Mouse (Mus musculus): ENCODE measurements around the gene Shisa4.

Shisa4 gene

DNA sequence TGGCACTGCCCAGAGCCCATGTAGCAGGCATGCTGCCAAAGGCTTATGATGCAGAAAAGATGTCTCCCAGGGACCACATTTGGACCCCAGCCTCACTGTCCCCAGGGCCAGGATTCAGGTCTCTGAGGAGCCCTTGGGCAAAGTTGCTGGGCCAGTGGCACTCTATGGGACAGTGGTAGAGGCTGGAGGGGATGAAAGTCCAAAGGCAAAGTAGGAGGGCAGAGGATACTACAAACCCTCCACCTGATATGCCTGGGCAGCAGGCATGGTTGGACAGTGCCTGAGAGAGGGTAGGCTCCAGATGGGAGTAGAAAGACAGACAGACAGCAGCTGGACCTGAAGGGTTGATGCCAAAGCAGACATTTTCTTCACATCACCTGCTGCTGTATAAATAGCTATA, 8.7 kb downstream of the Shisa4 start:
- no peak for DNase-seq (ENCODE audit: low spot score)

DNA sequence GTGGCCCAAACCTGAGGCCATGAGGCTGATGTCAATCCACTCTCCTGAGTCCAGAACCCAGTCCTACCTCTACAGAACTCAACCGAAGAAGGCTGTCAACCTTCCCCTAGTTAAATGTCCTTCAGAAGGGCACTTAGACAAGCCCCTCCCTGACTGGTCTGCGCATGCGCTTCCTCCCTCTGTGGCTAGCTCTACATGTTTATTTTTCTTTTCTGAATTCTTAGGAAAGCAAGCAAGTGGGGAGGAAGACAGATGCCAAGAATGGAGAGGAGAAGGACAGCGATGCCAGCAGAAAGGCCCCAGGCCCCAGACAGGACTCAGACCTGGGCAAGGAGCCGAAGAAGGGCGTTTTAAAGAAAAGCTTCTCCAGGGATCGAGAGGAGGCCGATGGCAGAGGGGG, 11.6 kb downstream of the Shisa4 start:
- no peak for DNase-seq (ENCODE audit: low spot score)

DNA sequence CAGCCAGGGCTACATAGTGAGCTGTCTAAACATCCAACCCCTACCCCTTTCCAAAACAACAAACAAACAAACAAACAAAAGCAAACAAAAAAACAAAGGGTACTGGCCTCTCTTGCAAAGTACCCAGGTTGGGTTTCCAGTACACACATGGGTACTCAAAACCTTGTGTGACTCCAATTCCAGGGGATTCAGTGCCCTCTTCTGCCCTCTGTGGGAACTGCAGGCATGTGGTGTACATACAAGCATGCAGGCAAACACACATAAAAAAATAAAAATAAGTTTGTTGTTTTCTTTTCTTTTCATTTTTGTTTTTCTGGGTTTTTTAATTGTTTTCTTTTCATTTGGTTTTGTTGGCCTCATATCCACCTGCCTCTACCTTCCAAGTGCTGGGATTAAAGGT, 12.9 kb downstream of the Shisa4 start:
- no peak for DNase-seq (ENCODE audit: low spot score)

DNA sequence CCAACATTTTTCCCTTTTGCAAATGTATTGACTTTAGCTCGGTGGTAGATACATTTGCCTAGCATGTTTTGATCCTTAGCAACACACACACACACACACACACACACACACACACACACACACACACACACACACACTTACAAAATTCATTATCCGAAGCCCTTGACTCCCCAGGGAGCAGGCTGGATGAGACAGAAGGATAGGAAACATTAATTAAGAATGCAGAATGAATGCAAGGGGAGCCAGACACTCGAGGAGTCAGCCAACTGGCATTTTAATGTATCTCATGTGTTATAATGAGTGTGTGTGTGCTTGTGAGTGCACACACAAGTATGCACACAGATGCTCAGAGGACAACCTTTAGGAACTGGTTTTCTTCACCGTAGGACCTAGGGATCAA, 13.5 kb downstream of the Shisa4 start:
- no peak for DNase-seq (ENCODE audit: low spot score)

DNA sequence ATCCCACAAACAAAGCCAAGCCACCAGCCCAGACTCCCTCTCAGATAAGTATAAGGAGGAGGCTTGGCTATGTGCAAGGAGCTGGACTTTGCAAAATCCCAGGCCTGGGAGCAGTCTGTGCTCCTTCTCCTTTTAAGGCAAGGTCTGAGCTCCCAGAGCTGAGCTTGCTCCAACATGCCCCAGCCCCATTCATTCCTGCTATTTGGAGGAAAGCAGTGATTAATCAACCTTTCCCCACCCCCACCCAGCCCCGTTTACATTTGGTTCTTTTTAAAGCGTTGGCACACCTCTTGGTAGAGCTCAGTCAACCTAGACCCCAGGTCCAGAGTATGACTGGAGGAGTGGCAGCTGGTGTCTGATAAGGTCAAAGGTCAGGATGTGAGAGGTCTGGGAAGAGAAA, 16.0 kb downstream of the Shisa4 start:
- no peak for DNase-seq (ENCODE audit: low spot score)

DNA sequence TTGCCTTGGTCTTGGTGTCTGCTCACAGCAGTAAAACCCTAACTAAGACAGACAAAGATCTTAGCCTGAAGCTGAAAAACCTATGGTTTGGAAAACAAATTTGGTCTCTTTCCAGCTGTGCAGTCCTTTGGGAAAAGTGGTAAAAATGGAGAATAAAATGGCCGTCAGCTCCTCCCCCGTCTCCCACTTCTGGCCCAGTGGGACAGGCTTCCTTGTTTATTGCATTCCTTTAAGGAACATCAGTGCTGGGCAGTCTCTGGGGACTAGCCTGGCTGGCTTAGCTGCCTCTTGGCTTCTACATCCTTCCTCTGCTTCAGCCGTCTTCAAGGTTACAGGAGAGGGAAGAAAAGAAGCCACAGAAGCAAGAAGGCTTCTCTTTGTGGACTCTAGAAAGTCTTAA, 23.1 kb downstream of the Shisa4 start:
- no peak for DNase-seq (ENCODE audit: low spot score)

DNA sequence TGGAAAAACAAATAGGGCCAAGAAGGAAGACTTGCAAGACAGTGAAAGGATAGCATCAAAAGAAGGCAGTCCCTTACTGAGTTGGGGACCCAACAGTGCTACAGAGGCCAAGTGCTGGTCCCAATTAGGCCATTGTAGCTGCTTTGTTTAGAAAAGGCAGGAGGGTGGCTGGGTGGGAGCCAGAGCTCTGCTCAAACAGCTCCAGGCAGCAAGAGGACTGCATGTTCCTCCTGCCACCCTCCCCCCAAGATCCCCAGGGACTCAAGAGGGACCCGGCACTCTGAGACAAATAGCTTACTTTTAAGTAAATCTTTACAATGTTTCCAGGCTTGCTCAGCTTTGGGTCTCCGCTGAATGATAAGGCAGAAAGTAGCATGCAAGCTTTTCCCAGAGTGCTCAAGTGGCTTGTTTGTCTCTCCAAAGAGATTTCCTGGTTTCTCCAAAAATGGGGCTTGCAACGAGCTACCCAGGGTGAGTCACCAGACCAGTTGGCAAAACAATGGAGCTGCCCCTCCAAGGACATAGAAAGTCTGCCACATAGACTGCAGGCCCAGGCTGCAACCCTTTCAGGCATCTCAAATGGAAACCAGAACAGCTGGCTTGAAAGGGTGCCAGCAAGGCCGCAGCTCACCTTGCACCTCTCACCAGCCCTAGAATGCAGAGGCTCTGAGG, 27.4 kb downstream of the Shisa4 start:
- DNase-seq (ENCODE audit: low spot score), result no peak

DNA sequence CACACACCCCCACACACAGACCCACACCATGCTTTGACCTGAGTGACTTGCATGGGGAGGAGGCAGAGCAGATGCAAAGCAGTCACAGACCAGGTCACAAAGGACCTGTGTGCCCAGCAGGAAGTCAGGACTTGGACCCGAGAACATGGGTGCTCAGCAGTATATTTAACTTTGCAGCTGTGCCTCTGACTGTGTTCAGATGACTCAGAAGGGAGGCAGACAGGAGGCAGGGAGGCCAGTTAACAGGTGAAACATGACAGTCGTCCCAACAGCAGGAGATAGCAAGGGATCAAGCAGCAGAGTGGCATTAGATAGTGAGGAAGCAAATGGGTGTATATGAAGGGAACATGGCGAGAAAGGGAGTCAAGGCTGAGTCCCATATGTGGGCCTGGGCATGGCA, 28.1 kb downstream of the Shisa4 start:
- no peak for DNase-seq (ENCODE audit: low spot score)

DNA sequence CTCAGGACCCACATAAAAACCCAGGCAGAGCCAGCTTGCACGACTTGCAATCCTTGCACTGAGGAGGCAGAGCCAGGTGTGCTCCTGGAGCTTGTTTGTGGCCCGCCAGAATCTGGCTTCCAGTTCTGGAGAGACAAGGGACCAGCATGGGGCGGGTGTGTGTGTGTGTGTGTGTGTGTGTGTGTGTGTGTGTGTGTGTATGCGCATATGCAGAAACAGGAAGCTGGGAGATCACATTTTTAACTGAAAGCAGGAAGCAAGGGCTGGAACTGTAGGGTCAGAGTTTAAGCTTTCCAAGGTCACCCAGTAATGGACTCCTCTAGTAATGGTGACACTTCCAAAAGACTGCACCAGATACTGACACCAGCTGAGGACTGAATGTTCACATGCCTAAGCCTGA, 31.0 kb downstream of the Shisa4 start:
- no peak for DNase-seq (ENCODE audit: low spot score)

DNA sequence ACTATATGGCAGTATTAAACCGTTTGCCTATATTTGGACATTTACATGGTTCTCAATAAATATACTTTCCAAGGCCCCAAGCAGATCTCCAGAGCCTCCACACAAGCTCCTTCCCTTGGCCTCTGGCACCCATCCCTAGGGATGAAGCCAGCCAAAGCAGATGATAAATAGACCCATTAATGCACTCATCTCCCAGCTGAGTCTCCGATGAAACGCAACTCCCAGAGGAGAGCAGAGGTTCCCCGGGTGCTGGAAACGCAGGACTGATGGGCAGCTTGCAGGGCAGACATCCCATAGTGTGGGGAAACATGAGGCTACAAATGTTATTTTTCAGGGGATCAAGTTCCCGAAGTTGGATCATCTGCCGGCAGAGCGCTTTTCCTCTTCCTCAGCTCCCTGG, 33.1 kb downstream of the Shisa4 start:
- no peak for DNase-seq (ENCODE audit: low spot score)

DNA sequence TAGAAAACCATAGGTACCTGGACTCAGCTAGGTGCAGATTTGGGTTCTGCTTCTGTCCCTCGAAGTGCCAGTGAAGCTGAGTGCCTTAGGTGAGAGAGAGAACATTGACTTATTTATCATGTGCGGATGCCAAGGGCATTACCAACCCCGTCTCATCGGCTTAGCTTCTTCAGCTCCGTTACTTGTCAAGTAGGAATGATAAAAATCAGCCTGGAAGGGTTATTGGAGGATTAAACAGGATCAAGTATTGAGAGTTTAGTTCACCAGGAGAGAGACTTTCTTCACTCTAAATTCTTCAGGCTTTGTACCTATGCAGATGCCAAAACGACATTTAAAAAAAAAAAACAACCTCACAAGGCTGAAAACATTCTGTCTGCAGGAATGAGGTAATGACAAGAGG, 44.5 kb downstream of the Shisa4 start:
- DNase-seq (ENCODE audit: low spot score), result no peak

DNA sequence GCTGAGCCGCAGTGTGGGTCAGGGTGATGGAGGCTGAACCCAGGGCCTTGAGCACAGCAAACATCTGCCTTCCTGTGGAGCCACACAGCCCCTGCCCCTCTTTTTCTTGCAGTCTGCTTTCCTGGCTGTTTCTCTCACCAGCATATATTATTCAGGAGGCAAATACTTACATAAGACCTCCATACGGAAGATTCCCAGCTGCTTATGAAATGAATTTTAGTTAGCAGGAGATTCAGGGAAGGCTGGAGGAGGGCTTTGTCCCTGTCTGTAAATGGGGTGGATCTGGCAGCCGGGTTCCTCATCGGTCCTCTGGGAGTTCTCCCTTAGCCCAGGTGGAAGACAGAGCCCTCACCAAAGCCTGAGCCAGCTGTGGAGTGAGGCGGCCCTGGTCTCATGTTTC, 46.7 kb downstream of the Shisa4 start:
- DNase-seq (ENCODE audit: low spot score), result no peak

DNA sequence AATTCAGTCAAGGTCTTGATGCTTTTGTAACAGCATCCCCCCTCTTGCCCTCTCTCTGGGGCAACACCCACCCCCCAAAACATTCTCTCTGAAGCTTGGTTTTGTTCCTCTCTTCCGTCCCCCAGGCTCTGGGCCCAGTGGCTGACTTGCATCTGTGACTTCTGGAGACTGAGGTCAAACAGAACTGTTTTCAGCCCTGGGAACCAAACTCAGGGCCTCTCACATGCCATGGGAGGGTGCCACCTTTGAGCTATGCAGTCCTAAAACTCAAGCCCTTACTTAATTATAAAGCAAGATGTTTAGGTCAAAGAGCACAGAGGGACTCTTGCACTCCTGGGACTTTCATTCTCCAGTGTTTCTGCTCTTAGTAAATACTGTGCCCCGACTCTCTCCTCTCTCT, 49.1 kb downstream of the Shisa4 start:
- DNase-seq (ENCODE audit: low spot score), result no peak

DNA sequence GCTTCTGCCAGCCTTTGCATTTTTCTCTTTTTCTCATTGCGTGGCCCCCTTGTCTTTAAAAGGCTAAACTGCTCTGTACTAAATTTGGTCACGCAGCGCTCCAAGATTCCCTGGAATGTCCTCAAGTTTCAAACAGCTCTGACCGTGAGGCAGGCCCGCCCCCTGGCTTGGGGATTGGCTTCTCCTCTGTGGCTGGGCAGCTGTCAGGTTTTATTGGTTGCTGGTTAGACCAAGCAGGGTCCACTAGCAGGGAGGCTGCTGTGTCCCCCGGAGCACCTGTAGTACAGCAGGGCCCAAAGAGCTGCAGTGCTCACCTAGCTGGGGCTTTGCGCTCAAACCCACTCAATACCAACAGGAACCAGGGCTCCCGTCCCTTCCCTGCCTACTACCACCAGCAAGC, 50.5 kb downstream of the Shisa4 start, which contains the start of gene Lmod1:
Gene Lmod1 (plus strand): TSS at position 237 of the 400 bp plus-strand sequence.
- no peak for DNase-seq (ENCODE audit: low spot score)

DNA sequence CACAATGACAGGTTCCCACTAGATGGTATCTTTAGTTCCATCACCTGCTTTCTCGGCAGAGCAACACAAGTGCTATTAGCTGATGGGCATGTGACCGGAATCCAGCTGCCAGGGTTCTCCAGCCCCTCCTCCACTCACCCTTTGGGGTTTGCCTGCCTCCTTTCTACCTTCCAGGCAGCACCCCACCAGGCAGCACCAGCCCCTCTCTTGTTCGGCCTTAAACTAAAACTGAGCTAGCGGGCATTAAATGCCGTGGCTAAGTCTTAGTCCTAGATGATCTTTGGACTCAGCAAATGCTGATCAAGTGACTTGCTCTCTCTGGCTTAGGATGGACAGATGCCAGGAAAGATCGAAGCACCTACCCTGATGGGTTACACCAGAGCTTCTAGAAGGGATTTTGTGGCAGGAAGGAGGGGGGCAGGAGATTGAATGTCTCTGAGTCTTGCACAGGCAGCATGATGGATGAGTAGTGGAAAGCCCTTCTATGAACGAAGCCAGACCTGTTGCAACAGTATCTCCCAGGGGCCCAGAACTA, 51.6 kb downstream of the Shisa4 start:
- no peak for DNase-seq (ENCODE audit: low spot score)
